Mouse (Mus musculus) macrophage (primary cell): ENCODE data around the gene Il1rl2. TPM values are rescaled to one million over a fixed set of nuclear protein-coding genes. Genes with fewer than 3 reads are reported as not detected.

Experiments used
- H3K27ac ChIP-seq: fragments of 350-480 bp; formaldehyde crosslinking; 2 replicates; pipeline ENCODE4 v1.9.0; 2021
- H3K36me3 ChIP-seq: fragments of 350-480 bp; formaldehyde crosslinking; 2 replicates; pipeline ENCODE4 v1.9.0; 2021; ENCODE audit errors: inconsistent target
- H3K4me3 ChIP-seq: fragments of 350-480 bp; formaldehyde crosslinking; 2 replicates; pipeline ENCODE4 v1.9.0; 2021; ENCODE audit errors: inconsistent target
- H3K79me2 ChIP-seq: fragments of 350-480 bp; formaldehyde crosslinking; 2 replicates; pipeline ENCODE4 v1.9.0; 2021; ENCODE audit errors: inconsistent target
- WGBS: methylation state at CpG from one replicate; pipeline ENCODE4 v1.1.7; 2026; ENCODE audit warnings: inconsistent platforms; ENCODE audit not compliant: missing documents; 5-methylcytosine and 5-hydroxymethylcytosine counted together
- polyA plus RNA-seq: library from polyadenylated mRNA; stranded (reverse); fragments of 250-400 nt; gene quantifications from 3 replicates; pipeline ENCODE4 v1.2.4, GENCODE M21; 2018; ENCODE audit warnings: inconsistent platforms

The Il1rl2 gene
- polyA plus RNA-seq, 1 experiment from 2014 or later = 2.9 TPM

GRCm38 (mm10) chr1:40378794-40379193 is 54.4 kb downstream of the Il1rl2 start:
- Histone ChIP-seq H3K27ac (no peak overlapping the region), H3K36me3 (no peaks in the 10 kb centered on the region), H3K4me3 (no peak overlapping the region), H3K79me2 (no peaks in the 10 kb centered on the region)
- WGBS = 15% methylated on average over 8 of the region's 8 CpGs

- WGBS = 47% methylated on average over 6 of the region's 6 CpGs
- Histone ChIP-seq H3K27ac (no peak overlapping the region), H3K79me2 (no peaks in the 10 kb centered on the region)
Measured at GRCm38 (mm10) chr1:40380111-40380510, 55.7 kb downstream of the Il1rl2 start.

GRCm38 (mm10) chr1:40380990-40381389 is 56.6 kb downstream of the Il1rl2 start:
- Histone ChIP-seq H3K27ac (no peak overlapping the region), H3K4me3 (no peak overlapping the region), H3K36me3 (no peaks in the 10 kb centered on the region), H3K79me2 (no peaks in the 10 kb centered on the region)
- WGBS = 67% methylated on average over 11 of the region's 11 CpGs

More at GRCm38 (mm10) chr1:40380111-40380510, 55.7 kb downstream of the Il1rl2 start:
- Histone ChIP-seq H3K36me3 (no peaks in the 10 kb centered on the region), H3K4me3 (no peak overlapping the region)

- no peaks in the 10 kb centered on the region for H3K79me2 ChIP-seq
- 72% methylated on average over 5 of the region's 5 CpGs for WGBS
Measured at GRCm38 (mm10) chr1:40382841-40383240, 58.4 kb downstream of the Il1rl2 start.

DNA sequence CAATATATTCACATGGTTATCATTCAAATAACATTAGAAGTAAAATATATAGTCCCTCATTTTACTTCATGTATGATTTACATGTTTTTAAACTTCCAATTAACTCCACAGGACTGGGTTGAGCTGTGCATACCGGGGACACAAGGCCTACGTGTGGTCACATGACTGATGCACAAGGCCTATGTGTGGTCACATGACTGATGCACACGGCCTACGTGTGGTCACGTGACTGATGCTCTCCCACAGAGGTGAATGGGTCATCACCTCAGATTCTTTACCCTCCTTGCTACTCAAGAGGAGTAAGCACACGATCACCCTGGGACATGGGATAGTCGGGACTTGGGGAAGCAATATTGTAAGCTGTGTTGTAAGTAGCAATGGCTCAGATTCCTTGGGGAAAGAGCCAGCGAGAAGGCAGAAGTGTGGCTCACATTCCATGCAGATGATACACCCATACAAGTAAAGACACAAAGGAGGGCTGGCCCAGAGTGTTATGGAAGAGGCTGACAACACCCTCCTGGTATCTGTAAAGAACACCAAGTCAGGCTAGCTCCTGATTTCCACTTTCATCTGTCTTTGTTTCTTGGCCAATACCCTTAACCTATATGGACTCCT is 60.6 kb downstream of the Il1rl2 start:
- Histone ChIP-seq H3K36me3 (no peaks in the 10 kb centered on the region), H3K4me3 (no peak overlapping the region), H3K79me2 (no peaks in the 10 kb centered on the region), H3K27ac (no peak overlapping the region)
- WGBS = 97% methylated on average over 8 of the region's 8 CpGs

More at GRCm38 (mm10) chr1:40382841-40383240, 58.4 kb downstream of the Il1rl2 start:
- H3K4me3 ChIP-seq = no peak overlapping the region
- H3K27ac ChIP-seq = no peak overlapping the region
- no peaks in the 10 kb centered on the region for H3K36me3 ChIP-seq

GRCm38 (mm10) chr1:40391374-40391773 is 67.0 kb downstream of the Il1rl2 start:
- Histone ChIP-seq H3K27ac (no peak overlapping the region), H3K4me3 (no peak overlapping the region), H3K36me3 (no peaks in the 10 kb centered on the region), H3K79me2 (no peaks in the 10 kb centered on the region)
- WGBS = 54% methylated on average over 3 of the region's 3 CpGs

DNA sequence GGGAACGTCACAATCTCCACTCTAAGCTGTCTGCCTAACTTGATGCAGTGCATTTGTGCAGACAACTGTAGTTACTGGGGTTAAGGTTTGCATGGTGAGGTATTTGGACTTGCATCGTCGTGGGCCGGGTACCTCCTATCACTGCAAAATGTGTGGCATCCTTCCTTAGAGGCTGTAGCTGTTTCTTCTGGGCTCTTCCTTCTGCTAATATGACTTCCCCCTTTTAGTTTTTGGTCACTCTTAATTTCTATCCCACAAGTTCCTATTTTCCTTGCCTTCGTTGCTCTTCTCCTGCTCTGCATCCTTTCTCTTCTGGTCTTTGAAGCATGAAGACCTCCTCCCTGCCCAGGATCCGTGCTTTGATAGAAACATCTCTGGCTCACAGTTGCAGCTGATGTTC is 68.1 kb downstream of the Il1rl2 start:
- 21% methylated on average over 6 of the region's 6 CpGs for WGBS
- H3K27ac ChIP-seq = peak overlapping the region; percentile 33
- H3K4me3 ChIP-seq = no peak overlapping the region
- H3K79me2 ChIP-seq = no peaks in the 10 kb centered on the region
- no peaks in the 10 kb centered on the region for H3K36me3 ChIP-seq

DNA sequence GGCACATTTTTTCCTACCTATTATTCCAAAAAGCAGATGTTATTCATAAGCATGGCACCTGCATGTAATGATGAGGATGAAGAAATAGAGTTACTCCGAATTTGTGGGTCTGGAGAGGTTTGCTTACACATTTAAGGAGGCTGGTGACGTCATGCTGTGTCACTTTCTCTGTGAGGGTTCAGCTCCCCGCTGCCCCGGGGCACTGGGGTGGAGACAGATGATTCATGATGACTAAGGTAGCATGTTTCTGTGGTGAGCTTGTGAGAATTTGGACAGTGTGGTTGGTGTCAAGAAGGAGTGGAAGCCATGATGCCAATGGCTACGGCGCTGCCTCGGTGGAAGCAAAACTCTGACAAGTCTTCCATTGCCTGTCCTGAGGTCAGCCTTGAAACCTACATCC is 68.8 kb downstream of the Il1rl2 start:
- H3K79me2 ChIP-seq = no peaks in the 10 kb centered on the region
- no peaks in the 10 kb centered on the region for H3K36me3 ChIP-seq
- H3K4me3 ChIP-seq = no peak overlapping the region
- WGBS = 50% methylated on average over 7 of the region's 7 CpGs
- peak overlapping the region; percentile 33 for H3K27ac ChIP-seq

GRCm38 (mm10) chr1:40399639-40400038 is 75.2 kb downstream of the Il1rl2 start:
- WGBS = 81% methylated on average over 6 of the region's 6 CpGs
- Histone ChIP-seq H3K27ac (no peak overlapping the region), H3K79me2 (no peaks in the 10 kb centered on the region), H3K36me3 (no peaks in the 10 kb centered on the region), H3K4me3 (no peak overlapping the region)

GRCm38 (mm10) chr1:40404682-40405081 is 80.3 kb downstream of the Il1rl2 start:
- H3K79me2 ChIP-seq = no peaks in the 10 kb centered on the region
- peak overlapping the region; percentile 73 for H3K27ac ChIP-seq
- no peaks in the 10 kb centered on the region for H3K36me3 ChIP-seq
- H3K4me3 ChIP-seq = no peak overlapping the region
- WGBS = 37% methylated on average over 7 of the region's 7 CpGs

DNA sequence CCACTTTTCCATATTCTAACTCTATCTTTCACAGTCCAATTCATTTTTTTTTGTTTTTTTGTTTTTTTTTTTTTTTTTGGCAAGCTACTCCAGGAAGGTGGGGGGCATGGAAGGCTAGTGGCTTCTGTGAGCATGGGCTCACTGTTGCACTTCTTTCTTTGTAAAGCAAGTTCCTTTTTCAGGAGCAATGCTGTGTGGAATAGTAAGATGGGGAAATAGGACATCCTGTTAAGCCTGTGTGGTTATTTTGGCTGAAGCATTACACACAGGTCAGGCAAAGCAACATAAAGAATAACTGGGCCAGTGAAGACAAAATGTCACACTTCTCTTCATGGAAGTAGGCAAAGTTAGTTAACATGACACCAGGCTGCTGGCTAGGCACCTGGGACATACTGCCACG is 85.5 kb downstream of the Il1rl2 start:
- peak overlapping the region; percentile 65 for H3K27ac ChIP-seq
- WGBS = 0% methylated on average over 1 of the region's 1 CpGs
- no peaks in the 10 kb centered on the region for H3K79me2 ChIP-seq

GRCm38 (mm10) chr1:40413039-40413438 is 88.6 kb downstream of the Il1rl2 start:
- 75% methylated on average over 1 of the region's 1 CpGs for WGBS
- H3K4me3 ChIP-seq = no peak overlapping the region
- H3K79me2 ChIP-seq = no peaks in the 10 kb centered on the region
- no peak overlapping the region for H3K27ac ChIP-seq
- H3K36me3 ChIP-seq = no peaks in the 10 kb centered on the region

More for the DNA sequence above, 85.5 kb downstream of the Il1rl2 start:
- no peak overlapping the region for H3K4me3 ChIP-seq
- no peaks in the 10 kb centered on the region for H3K36me3 ChIP-seq

DNA sequence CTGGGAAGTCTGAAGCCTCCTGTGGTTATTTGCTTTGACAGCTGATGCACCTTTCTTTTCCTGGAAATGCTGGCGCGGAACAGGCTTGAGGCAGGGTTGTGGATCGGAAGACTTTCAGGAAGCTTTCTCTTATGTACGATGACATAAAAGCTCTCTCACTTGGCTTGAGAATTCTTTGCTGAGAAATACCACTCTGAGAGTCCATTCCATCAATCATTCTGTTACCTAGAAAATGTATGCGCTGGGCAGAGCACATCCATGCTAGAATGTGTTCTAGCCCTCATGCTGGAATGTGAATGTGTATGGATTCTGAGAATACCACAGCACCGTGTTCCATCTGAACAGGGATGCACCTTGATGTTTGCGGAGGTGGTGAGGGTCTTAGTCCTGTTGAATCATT is 89.9 kb downstream of the Il1rl2 start:
- Histone ChIP-seq H3K79me2 (no peaks in the 10 kb centered on the region), H3K27ac (no peak overlapping the region), H3K36me3 (no peaks in the 10 kb centered on the region), H3K4me3 (no peak overlapping the region)
- 92% methylated on average over 7 of the region's 7 CpGs for WGBS

DNA sequence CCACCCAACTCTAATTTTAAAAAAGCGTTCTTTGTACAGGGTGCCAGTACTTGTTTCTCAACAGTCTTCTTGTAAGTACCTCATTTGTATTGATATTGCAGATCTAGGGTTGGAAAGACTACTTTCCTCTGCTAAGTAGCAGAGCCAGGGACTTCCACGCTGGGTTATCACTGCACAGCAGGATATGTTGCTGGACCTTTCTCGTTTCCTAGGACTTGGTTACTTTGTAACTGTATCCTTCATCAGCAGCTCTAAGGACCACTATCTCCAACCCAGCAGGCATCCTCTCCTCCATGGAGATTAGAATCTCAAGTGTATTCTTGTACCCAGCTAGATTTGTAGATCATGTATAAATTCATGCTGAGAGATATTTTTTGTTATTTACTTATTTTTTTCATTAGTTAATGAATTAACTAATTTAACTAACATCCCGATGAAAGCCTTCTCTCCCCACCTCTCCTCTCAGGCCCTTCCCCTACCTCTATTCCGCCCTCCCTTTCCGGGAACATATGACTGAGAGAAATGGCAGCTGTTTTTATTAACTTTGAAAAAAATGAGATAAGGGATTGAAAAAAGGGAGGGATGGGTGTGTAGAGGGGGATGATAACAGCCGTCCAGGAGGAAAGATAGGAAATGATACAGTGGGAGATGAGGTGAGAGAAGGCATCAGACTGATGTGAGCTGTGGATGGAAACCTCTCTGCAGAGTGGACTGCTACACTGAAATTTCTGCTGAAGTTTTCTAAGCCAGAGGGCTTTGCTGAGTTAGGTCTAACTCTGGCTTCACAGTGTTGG is 90.7 kb downstream of the Il1rl2 start:
- WGBS = 85% methylated on average over 7 of the region's 7 CpGs
- Histone ChIP-seq H3K27ac (no peak overlapping the region), H3K79me2 (no peaks in the 10 kb centered on the region)

DNA sequence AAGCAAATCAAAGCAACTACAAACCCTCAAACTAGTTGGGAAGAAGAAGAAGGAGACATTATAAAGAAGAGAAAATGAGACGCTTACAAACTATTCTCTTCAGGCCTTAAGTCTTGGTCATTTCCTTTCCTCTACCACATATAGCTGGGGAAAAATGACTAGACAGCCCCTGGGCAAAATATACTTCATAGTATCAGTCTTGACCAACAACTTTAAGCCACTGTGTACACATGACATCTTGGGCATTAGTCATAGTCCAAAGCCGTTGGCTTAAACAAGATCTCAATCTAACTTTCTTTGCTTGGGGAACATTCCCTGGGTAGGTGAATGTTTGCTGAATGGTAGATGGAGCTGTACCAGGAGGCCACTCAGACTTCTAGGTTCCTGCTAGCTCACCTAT is 92.6 kb downstream of the Il1rl2 start:
- no peaks in the 10 kb centered on the region for H3K36me3 ChIP-seq
- 93% methylated on average over 2 of the region's 2 CpGs for WGBS
- H3K79me2 ChIP-seq = no peaks in the 10 kb centered on the region
- H3K4me3 ChIP-seq = no peak overlapping the region
- no peak overlapping the region for H3K27ac ChIP-seq

More for the DNA sequence above, 90.7 kb downstream of the Il1rl2 start:
- Histone ChIP-seq H3K36me3 (no peaks in the 10 kb centered on the region), H3K4me3 (no peak overlapping the region)
